8 mouse cellular contexts compared by ENCODE assay signal in the genomic region with DNA sequence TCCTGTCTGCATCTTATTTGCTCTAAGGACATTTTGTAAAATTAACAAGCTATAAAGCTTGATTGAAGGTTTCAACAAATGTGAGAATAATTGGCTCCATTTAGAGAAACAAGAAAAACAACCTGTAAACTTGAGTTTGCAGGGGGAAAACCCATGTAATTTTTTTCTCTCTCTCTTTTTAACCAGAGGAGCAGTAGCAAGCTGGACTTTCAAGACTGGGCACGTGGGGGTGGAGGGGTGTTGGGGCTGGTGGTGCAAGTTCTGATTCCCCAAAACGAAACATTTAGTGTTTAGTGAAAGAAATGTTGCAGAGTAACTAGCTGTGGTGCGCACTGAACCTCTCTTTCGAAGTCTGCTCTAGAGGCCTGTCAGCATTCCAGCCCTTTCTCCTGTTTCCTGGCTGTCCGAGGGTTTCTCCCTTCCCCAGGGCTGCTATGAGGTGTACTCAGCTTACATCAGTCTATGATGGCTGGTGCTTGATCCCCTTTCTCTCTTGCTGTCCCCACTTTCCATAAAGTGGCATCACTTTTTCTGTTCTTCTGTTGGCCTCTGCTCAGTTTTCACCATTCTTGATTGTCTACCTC. TPM values are rescaled to one million over a fixed set of nuclear protein-coding genes. Genes with fewer than 3 reads are reported as not detected.
A peak's percentile ranks its signal among the peaks of the same experiment; 100 is the strongest.
DNase-seq lines count a peak whose midpoint lies in the region; ATAC-seq and TF ChIP-seq lines count a peak whose summit lies in the region.

No protein-coding gene starts in this region.

- H3K27me3 ChIP-seq in heart, adult 2 months (ENCODE audit: control insufficient read depth, insufficient read depth, low read length): no peaks in the 10 kb centered on the region
- H3K27me3 ChIP-seq in midbrain, embryonic 11.5 days (ENCODE audit: control insufficient read depth, insufficient read depth, low read length): no peaks in the 10 kb centered on the region
- H3K27me3 ChIP-seq in midbrain, embryonic 15.5 days (replicated peaks): no peaks in the 10 kb centered on the region
- H3K27me3 ChIP-seq in intestine, embryonic 15.5 days (replicated peaks): no peaks in the 10 kb centered on the region
- H3K27me3 ChIP-seq in stomach, embryonic 16.5 days (ENCODE audit: control insufficient read depth, insufficient read depth, low read length): no peaks in the 10 kb centered on the region

- H3K79me2 ChIP-seq in heart, adult 2 months (replicated peaks; ENCODE audit: control insufficient read depth, insufficient read depth, low read length): no peaks in the 10 kb centered on the region

- H3K27ac ChIP-seq in heart, adult 2 months: peak overlapping the region; percentile 79
- H3K27ac ChIP-seq in midbrain, embryonic 11.5 days (ENCODE audit: low read depth, low read length): no peak overlapping the region
- no peak overlapping the region for H3K27ac ChIP-seq in midbrain, embryonic 15.5 days
- H3K27ac ChIP-seq in intestine, embryonic 15.5 days: peak overlapping the region; percentile 60; the same call in 1 of the 2 replicates
- H3K27ac ChIP-seq in stomach, embryonic 16.5 days (ENCODE audit: low read length): peak overlapping the region; percentile 75

- no peak for TF ChIP-seq POLR2A in heart, adult 2 months (IDR thresholded peaks at IDR 0.05; ENCODE audit: insufficient read depth, low read depth, low read length)

- no peaks in the 10 kb centered on the region for H3K9me3 ChIP-seq in midbrain, embryonic 11.5 days (ENCODE audit: control insufficient read depth, low read length)
- H3K9me3 ChIP-seq in midbrain, embryonic 15.5 days: no peaks in the 10 kb centered on the region
- H3K9me3 ChIP-seq in intestine, embryonic 15.5 days: no peaks in the 10 kb centered on the region
- no peaks in the 10 kb centered on the region for H3K9me3 ChIP-seq in stomach, embryonic 16.5 days (replicated peaks; ENCODE audit: control insufficient read depth, low read length)

- TF ChIP-seq EP300 in heart, adult 2 months (IDR thresholded peaks at IDR 0.05; ENCODE audit: insufficient read depth, low read depth, low read length): no peak

- H3K4me2 ChIP-seq in midbrain, embryonic 11.5 days: no peak overlapping the region
- no peak overlapping the region for H3K4me2 ChIP-seq in midbrain, embryonic 15.5 days
- H3K4me2 ChIP-seq in intestine, embryonic 15.5 days (replicated peaks): no peak overlapping the region
- no peak overlapping the region for H3K4me2 ChIP-seq in stomach, embryonic 16.5 days (ENCODE audit: low read depth, low read length)

- peaks cover 45% of the 10 kb centered on the region for H3K4me1 ChIP-seq in heart, adult 2 months (ENCODE audit: control insufficient read depth, insufficient read depth, low read length)
- H3K4me1 ChIP-seq in midbrain, embryonic 11.5 days (ENCODE audit: control insufficient read depth, insufficient read depth, low read length): no peaks in the 10 kb centered on the region
- H3K4me1 ChIP-seq in midbrain, embryonic 15.5 days: peaks cover 8% of the 10 kb centered on the region
- H3K4me1 ChIP-seq in intestine, embryonic 15.5 days (replicated peaks): peaks cover 29% of the 10 kb centered on the region
- H3K4me1 ChIP-seq in stomach, embryonic 16.5 days (ENCODE audit: control insufficient read depth, insufficient read depth, low read length): peaks cover 41% of the 10 kb centered on the region

- H3K36me3 ChIP-seq in heart, adult 2 months (ENCODE audit: control insufficient read depth, insufficient read depth, low read length): peaks cover 19% of the 10 kb centered on the region
- no peaks in the 10 kb centered on the region for H3K36me3 ChIP-seq in midbrain, embryonic 11.5 days (ENCODE audit: control insufficient read depth, insufficient read depth, low read length)
- H3K36me3 ChIP-seq in midbrain, embryonic 15.5 days (replicated peaks): no peaks in the 10 kb centered on the region
- H3K36me3 ChIP-seq in intestine, embryonic 15.5 days: no peaks in the 10 kb centered on the region
- H3K36me3 ChIP-seq in stomach, embryonic 16.5 days (ENCODE audit: control insufficient read depth, insufficient read depth, low read length): no peaks in the 10 kb centered on the region

- DNase-seq in heart, adult 2 months: no peak
- DNase-seq in heart, adult 9 months (ENCODE audit: low spot score in 2 of 2): no peak
- peak; percentile 2 for DNase-seq in midbrain, embryonic 11.5 days (ENCODE audit: low spot score, missing footprints)
- DNase-seq in layer of hippocampus, postnatal 36 days: no peak
- no peak for DNase-seq in left cerebral cortex, adult 18-20 months (ENCODE audit: low spot score in 2 of 2)

- 46% methylated on average over 5 of the region's 5 CpGs for WGBS in heart, adult 2 months
- WGBS in midbrain, embryonic 11.5 days: 83% methylated on average over 5 of the region's 5 CpGs
- WGBS in midbrain, embryonic 15.5 days: 82% methylated on average over 5 of the region's 5 CpGs
- WGBS in intestine, embryonic 15.5 days: 60% methylated on average over 5 of the region's 5 CpGs
- 59% methylated on average over 5 of the region's 5 CpGs for WGBS in stomach, embryonic 16.5 days

- H3K4me3 ChIP-seq in heart, adult 2 months: no peak overlapping the region
- H3K4me3 ChIP-seq in midbrain, embryonic 11.5 days (ENCODE audit: low read depth, low read length): no peak overlapping the region
- no peak overlapping the region for H3K4me3 ChIP-seq in midbrain, embryonic 15.5 days
- no peak overlapping the region for H3K4me3 ChIP-seq in intestine, embryonic 15.5 days (replicated peaks)
- H3K4me3 ChIP-seq in stomach, embryonic 16.5 days (replicated peaks; ENCODE audit: low read length): no peak overlapping the region

- H3K9ac ChIP-seq in heart, adult 2 months (ENCODE audit: low read depth, low read length): no peak overlapping the region
- no peak overlapping the region for H3K9ac ChIP-seq in midbrain, embryonic 11.5 days (ENCODE audit: low read length)
- no peak overlapping the region for H3K9ac ChIP-seq in midbrain, embryonic 15.5 days
- no peak overlapping the region for H3K9ac ChIP-seq in intestine, embryonic 15.5 days
- H3K9ac ChIP-seq in stomach, embryonic 16.5 days (ENCODE audit: low read length): peak overlapping the region; percentile 18; the same call in 1 of the 2 replicates

- intact Hi-C loops in heart, adult 2 months (cut with DNase I): no loop called here

- TF ChIP-seq CTCF in heart, adult 2 months (IDR thresholded peaks at IDR 0.05): no peak

- ATAC-seq in midbrain, embryonic 11.5 days (ENCODE audit: low FRiP score): no peak
- ATAC-seq in midbrain, embryonic 15.5 days (replicated peaks): no peak
- ATAC-seq in intestine, embryonic 15.5 days: no peak
- no peak for ATAC-seq in stomach, embryonic 16.5 days (ENCODE audit: insufficient read depth, low FRiP score)

RNA-seq across cellular contexts. Expression of a gene that starts 34.7 kb away (rescaled TPM):
- total RNA-seq in heart, adult 2 months (2021): 10 to 100 TPM; 12.6 to 13.6 TPM
- polyA plus RNA-seq in heart, adult 2 months (2012; rRNA removed): 15.5 and 19.6 TPM in 2 replicates
- polyA plus RNA-seq in midbrain, embryonic 11.5 days (2014; fragmentation: Nextera tagmentation; extraction: Ambion mirVana): 0.34 and 0.57 TPM in 2 replicates
- 2.8 and 3.2 TPM in 2 replicates for polyA plus RNA-seq in midbrain, embryonic 15.5 days (2015; fragmentation: Nextera tagmentation; extraction: Ambion mirVana)
- 20.3 and 22.0 TPM in 2 replicates for polyA plus RNA-seq in intestine, embryonic 15.5 days (2015; fragmentation: Nextera tagmentation; extraction: Ambion mirVana)
- 5.1 and 5.9 TPM in 2 replicates for polyA plus RNA-seq in stomach, embryonic 16.5 days (2015; fragmentation: Nextera tagmentation; extraction: Ambion mirVana)
- total RNA-seq in layer of hippocampus, postnatal 36 days (2021): 1 to 10 TPM; 2.8 to 3.6 TPM
- 1 to 10 TPM; 3.8 to 5.0 TPM for total RNA-seq in left cerebral cortex, adult 18-20 months (2021)

RNA-seq across cellular contexts. Expression of a gene that starts 44.1 kb away (rescaled TPM):
- total RNA-seq in heart, adult 2 months (2021): 1 to 10 TPM; 5.7 to 6.1 TPM
- polyA plus RNA-seq in heart, adult 2 months (2012; rRNA removed): 11.1 and 16.7 TPM in 2 replicates
- polyA plus RNA-seq in midbrain, embryonic 11.5 days (2014; fragmentation: Nextera tagmentation; extraction: Ambion mirVana): 28.5 and 29.8 TPM in 2 replicates
- 15.4 and 18.3 TPM in 2 replicates for polyA plus RNA-seq in midbrain, embryonic 15.5 days (2015; fragmentation: Nextera tagmentation; extraction: Ambion mirVana)
- 21.3 and 21.4 TPM in 2 replicates for polyA plus RNA-seq in intestine, embryonic 15.5 days (2015; fragmentation: Nextera tagmentation; extraction: Ambion mirVana)
- polyA plus RNA-seq in stomach, embryonic 16.5 days (2015; fragmentation: Nextera tagmentation; extraction: Ambion mirVana): 19.4 and 23.2 TPM in 2 replicates
- 10 to 100 TPM; 18.0 to 19.9 TPM for total RNA-seq in layer of hippocampus, postnatal 36 days (2021)
- 10 to 100 TPM in 1 of 2 experiments, 1 to 10 TPM in 1; 9.2 to 12.0 TPM for total RNA-seq in left cerebral cortex, adult 18-20 months (2021)

RNA-seq across cellular contexts. Expression of a gene that starts 56.5 kb away (rescaled TPM):
- total RNA-seq in heart, adult 2 months (2021): 10 to 100 TPM in 1 of 2 experiments, 1 to 10 TPM in 1; 8.5 to 11.6 TPM
- polyA plus RNA-seq in heart, adult 2 months (2012; rRNA removed): 21.7 and 32.9 TPM in 2 replicates
- 15.3 and 17.3 TPM in 2 replicates for polyA plus RNA-seq in midbrain, embryonic 11.5 days (2014; fragmentation: Nextera tagmentation; extraction: Ambion mirVana)
- 13.1 and 14.0 TPM in 2 replicates for polyA plus RNA-seq in midbrain, embryonic 15.5 days (2015; fragmentation: Nextera tagmentation; extraction: Ambion mirVana)
- 23.4 and 23.8 TPM in 2 replicates for polyA plus RNA-seq in intestine, embryonic 15.5 days (2015; fragmentation: Nextera tagmentation; extraction: Ambion mirVana)
- 20.6 and 20.7 TPM in 2 replicates for polyA plus RNA-seq in stomach, embryonic 16.5 days (2015; fragmentation: Nextera tagmentation; extraction: Ambion mirVana)
- 10 to 100 TPM; 33.4 to 33.9 TPM for total RNA-seq in layer of hippocampus, postnatal 36 days (2021)
- total RNA-seq in left cerebral cortex, adult 18-20 months (2021): 10 to 100 TPM; 28.5 to 32.1 TPM

RNA-seq across cellular contexts. Expression of a gene that starts 59.0 kb away (rescaled TPM):
- total RNA-seq in heart, adult 2 months (2021): 1 to 10 TPM; 8.4 to 9.4 TPM
- polyA plus RNA-seq in heart, adult 2 months (2012; rRNA removed): 7.5 and 10.4 TPM in 2 replicates
- polyA plus RNA-seq in midbrain, embryonic 11.5 days (2014; fragmentation: Nextera tagmentation; extraction: Ambion mirVana): 4.6 TPM in 2 replicates
- 15.7 and 18.3 TPM in 2 replicates for polyA plus RNA-seq in midbrain, embryonic 15.5 days (2015; fragmentation: Nextera tagmentation; extraction: Ambion mirVana)
- polyA plus RNA-seq in intestine, embryonic 15.5 days (2015; fragmentation: Nextera tagmentation; extraction: Ambion mirVana): 1.7 and 1.8 TPM in 2 replicates
- polyA plus RNA-seq in stomach, embryonic 16.5 days (2015; fragmentation: Nextera tagmentation; extraction: Ambion mirVana): 1.3 and 1.4 TPM in 2 replicates
- 100 to 1,000 TPM; 103 to 107 TPM for total RNA-seq in layer of hippocampus, postnatal 36 days (2021)
- total RNA-seq in left cerebral cortex, adult 18-20 months (2021): 10 to 100 TPM; 86.2 to 91.0 TPM

Comparison
In these comparisons a context has a peak if more than half of its experiments do, and no peak if none do; other contexts are left out.
1. H3K27ac ChIP-seq: peak in heart, adult 2 months (single experiment), intestine, embryonic 15.5 days (single experiment) and stomach, embryonic 16.5 days (single experiment); none in midbrain, embryonic 11.5 days (single experiment) and midbrain, embryonic 15.5 days (single experiment).